Mouse (Mus musculus) v-Abl transformed pro-B cells (cell line): ENCODE measurements around the gene Gm2431.
"Not testable (repeated sequence)": the region's sequence is repeated elsewhere in the genome, so short reads cannot be mapped to it uniquely, and the experiment has no call there.

ENCODE experiments used
- in situ Hi-C, 2 experiments: fragments of 400-800 bp; cut with MboI; formaldehyde crosslinking; loops; one replicate each; pipeline ENCODE4 v1.15.1; 2025; ENCODE audit not compliant: unreplicated experiment in 2 of 2

The Gm2431 gene

GRCm38 (mm10) chr7:142258254-142258653 is at the start of gene Gm2431:
Gm2431 (minus strand) TSS chr7:142258354.
- in situ Hi-C loops: not testable (repeated sequence)

DNA sequence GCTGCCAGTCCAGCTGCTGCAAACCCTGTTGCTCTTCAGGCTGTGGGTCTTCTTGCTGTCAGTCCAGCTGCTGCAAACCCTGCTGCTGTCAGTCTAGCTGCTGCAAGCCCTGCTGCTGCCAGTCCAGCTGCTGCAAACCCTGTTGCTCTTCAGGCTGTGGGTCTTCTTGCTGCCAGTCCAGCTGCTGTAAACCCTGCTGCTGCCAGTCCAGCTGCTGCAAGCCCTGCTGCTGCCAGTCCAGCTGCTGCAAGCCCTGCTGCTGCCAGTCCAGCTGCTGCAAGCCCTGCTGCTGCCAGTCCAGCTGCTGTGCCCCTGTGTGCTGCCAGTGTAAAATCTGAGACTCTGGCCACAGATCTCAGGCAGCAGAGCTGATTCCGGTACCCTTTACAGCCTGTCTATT is 45.8 kb upstream of the Gm2431 start:
- in situ Hi-C loops: not testable (repeated sequence)

DNA sequence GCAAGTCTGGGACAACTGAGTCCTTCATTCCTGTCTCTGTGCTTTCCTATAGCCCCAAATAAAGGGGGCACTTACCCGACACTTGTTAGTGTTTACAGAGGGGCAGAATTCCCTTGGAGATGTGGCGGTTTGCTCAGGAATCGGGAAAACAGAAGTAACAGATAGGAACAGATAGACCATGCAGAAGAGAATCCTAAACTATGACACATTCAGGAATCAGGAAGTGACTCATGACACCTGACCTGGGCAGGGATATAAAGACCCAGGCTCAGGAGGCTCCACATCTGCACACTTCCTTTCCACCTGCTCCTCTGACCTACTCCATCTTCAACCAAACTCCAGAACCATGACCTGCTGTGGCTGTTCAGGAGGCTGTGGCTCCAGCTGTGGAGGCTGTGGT is 45.1 kb upstream of the Gm2431 start, which contains the start of gene Krtap5-4:
Krtap5-4 (plus strand) TSS at position 301 of the 400 bp plus-strand sequence.
- in situ Hi-C loops: no loop called here

DNA sequence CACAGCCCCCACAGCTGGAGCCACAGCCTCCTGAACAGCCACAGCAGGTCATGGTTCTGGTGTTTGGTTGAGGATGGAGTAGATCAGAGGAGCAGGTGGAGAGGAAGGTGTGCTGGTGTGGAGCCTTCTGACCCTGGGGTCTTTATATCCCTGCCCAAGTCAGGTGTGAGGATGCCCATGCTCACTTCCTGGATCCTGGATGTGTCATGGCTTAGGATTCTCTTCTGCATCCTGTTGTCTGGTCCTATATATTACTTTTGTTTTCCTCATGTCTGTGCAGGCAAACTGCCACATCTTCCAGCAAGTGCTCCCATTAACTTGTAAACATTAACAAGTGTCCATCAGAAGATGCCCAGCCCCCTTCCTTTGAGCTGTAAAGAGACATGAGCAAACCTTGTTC is 38.9 kb upstream of the Gm2431 start, which contains the start of gene Krtap5-1:
Krtap5-1 (minus strand) TSS at position 101 of the 400 bp plus-strand sequence.
- in situ Hi-C loops: not testable (repeated sequence)

DNA sequence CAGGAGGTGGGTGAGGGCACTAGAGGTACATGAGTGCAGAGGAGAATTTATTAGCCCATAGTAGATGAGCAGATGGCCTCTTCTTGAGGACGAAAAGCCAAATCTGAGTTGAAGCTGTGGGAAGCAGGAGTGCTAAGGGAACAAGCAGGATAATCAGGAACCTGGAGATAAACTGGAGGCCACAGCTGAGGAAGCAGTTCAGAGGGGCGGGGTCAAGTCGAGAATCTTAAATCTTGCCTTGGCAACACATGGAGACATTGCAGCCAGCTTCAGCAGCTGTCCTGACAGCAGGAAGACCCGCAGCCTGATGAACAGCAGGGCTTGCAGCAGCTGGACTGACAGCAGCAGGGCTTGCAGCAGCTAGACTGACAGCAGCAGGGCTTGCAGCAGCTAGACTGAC is 38.0 kb upstream of the Gm2431 start:
- in situ Hi-C loops: not testable (repeated sequence)

DNA sequence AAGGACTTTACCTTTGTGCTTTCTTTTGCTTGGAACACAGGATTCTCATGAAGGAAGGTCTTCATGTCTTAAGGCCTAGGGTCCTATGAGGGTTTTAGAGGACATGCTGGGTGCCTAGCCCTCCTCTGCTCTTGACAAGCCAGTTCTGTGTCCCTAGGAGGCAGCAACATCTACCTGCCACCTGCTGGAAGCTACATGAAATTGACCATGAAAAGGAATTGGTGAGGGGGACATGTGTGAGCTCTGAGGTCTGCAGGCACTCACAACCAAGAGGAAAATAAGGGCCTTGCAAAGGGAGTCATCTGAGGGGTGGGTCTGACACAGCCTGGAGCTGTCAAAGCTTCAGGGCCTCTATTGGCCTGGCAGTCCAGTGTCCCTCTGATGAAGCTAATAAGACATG is 37.3 kb upstream of the Gm2431 start:
- in situ Hi-C loops: no loop called here

DNA sequence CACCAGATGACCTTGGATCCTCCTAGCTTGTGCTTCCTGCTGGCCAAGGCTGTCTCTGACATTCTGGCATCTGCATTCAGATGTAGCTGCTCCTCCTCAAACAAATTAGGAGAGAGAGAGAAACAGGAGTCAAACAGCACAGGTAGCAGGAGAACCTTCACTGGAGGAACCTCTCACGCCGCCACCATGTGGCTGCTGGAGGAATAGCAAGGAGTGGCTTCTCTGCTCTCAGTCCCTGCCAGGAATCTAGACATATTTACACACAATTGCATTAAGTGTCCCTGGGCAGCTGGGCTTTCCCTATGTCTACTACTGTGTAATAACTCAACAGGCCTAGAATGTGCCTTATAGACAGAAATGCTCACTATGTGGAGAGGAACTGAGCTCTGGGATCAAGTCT is 35.7 kb upstream of the Gm2431 start:
- in situ Hi-C loops: not testable (repeated sequence)

GRCm38 (mm10) chr7:142285910-142286612 is 27.9 kb upstream of the Gm2431 start:
- in situ Hi-C loops: loop anchor here in 1 of 2 experiments (10.0 kb wide), 1 partner anchor 141 kb away; the partner anchor contains the start of gene Gm45337

DNA sequence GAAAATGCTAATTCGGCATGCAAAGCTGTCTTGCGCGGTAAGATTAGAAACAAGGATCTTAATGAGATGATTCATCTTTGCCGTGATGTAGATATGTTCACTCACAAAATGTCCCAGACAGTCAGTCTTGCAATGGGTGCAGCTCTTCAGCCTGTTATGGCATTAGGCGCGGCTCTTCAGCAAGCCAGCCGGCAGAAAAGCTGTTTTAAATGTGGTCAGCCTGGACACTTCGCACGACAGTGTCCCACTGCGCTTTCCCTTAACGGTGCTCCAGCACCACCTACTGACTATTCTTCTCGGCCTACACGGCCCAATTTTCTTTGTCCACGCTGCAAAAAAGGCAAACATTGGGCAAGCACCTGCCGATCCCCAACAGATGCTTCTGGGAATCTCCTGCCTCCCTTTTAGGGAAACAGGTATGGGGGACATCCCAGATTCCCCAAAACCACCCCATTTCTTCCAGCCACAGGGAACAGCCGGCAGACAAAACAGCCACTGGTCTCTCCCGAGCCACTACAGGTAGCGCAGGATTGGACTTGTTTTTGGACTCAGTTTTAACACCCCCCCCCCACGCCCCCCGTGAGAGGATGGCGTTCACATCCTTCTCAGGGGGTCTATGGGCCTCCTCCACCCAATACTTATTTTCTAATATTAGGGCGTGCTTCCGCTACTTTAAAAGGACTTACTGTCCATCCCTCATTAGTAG is 27.1 kb upstream of the Gm2431 start:
- in situ Hi-C loops: loop anchor here in 1 of 2 experiments (10.0 kb wide), 1 partner anchor 140 kb away; the partner anchor contains the start of gene Gm45337

- in situ Hi-C loops: loop anchor here in 1 of 2 experiments (10.0 kb wide), 1 partner anchor 140 kb away; the partner anchor contains the start of gene Gm45337
These were observed 26.5 kb upstream of the Gm2431 start for GRCm38 (mm10) chr7:142284615-142285080.

GRCm38 (mm10) chr7:142284023-142284591 is 26.0 kb upstream of the Gm2431 start:
- in situ Hi-C loops: loop anchor here in 1 of 2 experiments (10.0 kb wide), 1 partner anchor 139 kb away; the partner anchor contains the start of gene Gm45337

DNA sequence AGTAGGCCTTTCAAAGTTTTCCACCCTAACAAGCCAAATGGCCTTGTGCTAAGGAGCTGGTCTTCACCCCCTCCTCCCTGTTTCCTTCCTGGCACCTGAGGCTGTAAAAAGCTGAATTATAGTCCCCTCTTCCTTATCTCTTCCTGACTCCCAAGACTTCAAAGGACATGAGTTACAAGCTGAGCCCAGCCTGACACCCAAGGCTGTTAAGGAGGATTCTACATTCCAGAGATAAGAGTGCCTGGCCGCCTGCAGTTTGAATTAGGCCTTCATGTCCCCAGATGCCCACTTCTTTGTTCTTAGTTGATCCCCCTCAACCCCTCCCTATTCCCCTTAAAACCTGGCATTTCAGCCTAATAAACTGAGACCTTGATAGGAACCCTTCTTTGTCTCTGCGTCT is 24.7 kb upstream of the Gm2431 start:
- in situ Hi-C loops: loop anchor here in 1 of 2 experiments (10.0 kb wide), 1 partner anchor 138 kb away; the partner anchor contains the start of gene Gm45337

DNA sequence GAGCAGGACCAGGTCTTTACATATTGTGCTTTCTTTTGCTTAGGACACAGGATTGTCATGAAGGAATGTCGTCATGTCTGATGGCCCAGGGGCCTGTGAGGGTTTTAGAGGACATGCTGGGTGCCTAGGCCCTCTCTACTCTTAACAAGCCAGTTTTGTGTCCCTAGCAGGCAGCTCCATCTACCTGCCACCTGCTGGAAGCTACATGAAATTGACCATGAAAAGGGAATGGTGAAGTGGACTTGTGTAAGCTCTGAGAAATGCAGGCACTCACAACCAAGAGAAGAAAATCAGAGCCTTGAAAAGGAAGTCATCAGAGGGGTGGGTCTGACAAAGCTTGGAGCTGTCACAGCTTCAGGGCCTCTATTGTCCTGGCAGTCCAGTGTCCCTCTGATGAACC is 21.1 kb upstream of the Gm2431 start:
- in situ Hi-C loops: not testable (repeated sequence)

DNA sequence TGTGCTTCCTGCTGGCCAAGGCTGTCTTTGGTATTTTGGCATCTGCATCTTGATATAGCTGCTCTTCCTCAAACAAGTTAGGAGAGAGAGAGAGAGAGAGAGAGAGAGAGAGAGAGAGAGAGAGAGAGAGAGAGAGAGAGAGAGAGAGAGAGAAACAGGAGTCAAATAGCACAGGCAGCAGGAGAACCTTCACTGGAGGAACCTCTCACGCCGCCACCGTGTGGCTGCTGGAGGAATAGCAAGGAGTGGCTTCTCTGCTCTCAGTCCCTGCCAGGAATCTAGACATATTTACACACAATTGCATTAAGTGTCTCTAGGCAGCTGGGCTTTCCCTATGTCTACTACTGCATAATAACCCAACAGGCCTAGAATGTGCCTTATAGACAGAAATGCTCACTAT is 20.0 kb upstream of the Gm2431 start:
- in situ Hi-C loops: not testable (repeated sequence)

DNA sequence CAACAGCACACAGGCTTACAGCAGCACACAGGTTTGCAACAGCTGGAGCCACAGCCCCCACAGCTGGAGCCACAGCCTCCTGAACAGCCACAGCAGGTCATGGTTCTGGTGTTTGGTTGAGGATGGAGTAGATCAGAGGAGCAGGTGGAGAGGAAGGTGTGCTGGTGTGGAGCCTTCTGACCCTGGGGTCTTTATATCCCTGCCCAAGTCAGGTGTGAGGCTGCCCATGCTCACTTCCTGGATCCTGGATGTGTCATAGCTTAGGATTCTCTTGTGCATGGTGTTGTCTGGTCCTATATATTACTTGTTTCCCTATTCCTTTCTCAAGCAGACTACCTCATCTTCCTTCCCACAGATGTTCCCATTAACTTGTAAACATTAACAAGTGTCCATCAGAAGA is 16.1 kb upstream of the Gm2431 start, which contains the start of gene Gm4559:
Gm4559 (minus strand) TSS at position 101 of the 400 bp plus-strand sequence.
- in situ Hi-C loops: not testable (repeated sequence)

GRCm38 (mm10) chr7:142255517-142255916 is 2.6 kb downstream of the Gm2431 start:
- in situ Hi-C loops: no loop called here

GRCm38 (mm10) chr7:142249824-142250223 is 8.3 kb downstream of the Gm2431 start:
- in situ Hi-C loops: no loop called here

DNA sequence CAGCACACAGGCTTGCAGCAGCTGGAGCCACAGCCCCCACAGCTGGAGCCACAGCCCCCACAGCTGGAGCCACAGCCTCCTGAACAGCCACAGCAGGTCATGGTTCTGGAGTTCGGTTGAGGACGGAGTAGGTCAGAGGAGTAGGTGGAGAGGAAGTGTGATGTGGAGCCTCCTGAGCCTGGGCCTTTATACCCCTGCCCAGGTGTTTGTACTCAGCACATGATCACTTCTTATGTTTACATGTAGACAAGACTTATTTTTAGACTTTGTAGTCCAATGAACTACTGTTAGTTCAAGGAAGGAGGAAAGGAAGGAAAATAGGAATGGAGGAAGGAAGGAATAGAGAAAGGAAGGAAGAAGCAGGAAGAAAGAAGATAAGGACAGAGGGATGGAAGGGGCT is 17.2 kb downstream of the Gm2431 start, which contains the start of gene Gm40460:
Gm40460 (minus strand) TSS at position 101 of the 400 bp plus-strand sequence.
- in situ Hi-C loops: no loop called here

- in situ Hi-C loops: no loop called here
These were observed 26.6 kb downstream of the Gm2431 start for GRCm38 (mm10) chr7:142231540-142231939.

DNA sequence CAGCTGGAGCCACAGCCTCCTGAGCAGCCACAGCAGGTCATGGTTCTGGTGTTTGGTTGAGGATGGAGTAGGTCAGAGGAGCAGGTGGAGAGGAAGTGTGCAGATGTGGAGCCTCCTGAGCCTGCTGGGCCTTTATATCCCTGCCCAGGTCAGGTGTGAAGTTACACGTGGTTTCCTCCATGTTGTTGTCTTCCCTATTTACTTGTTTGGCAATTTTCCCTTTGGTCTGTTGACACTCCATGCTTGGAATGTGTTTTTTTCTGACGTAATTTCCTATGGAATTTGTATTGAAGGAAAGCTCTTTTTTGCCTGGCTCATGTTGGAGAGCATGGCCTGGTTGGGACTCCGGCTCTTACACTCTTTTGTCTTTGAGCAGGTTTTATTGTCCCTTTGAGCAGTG is 28.3 kb downstream of the Gm2431 start, which contains the start of gene Krtap5-5:
Krtap5-5 (minus strand) TSS at position 101 of the 400 bp plus-strand sequence.
- in situ Hi-C loops: not testable (repeated sequence)

DNA sequence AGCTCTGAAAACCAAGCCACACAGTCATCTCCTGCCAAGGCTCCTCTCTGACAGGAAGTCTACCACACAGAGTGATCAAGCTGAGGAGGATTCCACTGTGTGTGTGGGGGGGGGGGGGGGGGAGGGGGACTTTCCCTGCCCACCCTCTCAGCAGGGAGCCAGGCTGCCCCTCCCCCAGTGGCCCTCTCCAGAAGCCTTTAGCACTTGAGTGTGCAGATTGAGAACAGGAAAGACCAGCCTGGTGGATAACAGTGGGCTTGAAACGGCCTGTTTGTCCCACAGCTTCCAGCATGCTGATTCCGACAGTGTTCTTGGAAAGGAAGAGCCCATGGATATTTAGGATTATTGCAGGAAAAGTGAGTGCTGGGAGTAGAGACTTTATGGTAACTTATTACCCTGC is 33.6 kb downstream of the Gm2431 start:
- in situ Hi-C loops: no loop called here
